Mouse (Mus musculus): ENCODE measurements around the gene Zbtb38. TPM values are rescaled to one million over a fixed set of nuclear protein-coding genes. Genes with fewer than 3 reads are reported as not detected.

The Zbtb38 gene
- total RNA-seq, 2 experiments from 2014 or later = 35.7 to 37.8 TPM

DNA sequence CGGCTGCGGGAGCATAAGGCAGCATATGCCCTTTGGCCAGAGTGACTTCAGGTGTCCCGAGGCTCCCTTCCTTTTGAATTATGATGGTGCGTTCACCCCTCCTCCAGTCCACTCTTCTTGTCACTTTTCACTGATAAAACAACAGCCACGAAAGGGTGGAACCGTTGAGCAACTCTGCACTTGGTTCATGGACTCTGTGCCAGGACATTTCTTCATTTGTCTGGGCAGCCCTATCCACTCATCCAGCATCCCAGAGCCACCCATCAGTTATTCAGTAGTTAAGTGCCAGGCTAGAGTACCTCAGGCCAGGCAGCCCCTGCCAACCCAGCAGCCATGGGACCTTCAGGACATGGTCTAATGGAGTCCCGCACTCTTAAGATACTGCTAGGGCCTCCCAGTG is 114.1 kb downstream of the Zbtb38 start:
- peak; percentile 17 for DNase-seq

DNA sequence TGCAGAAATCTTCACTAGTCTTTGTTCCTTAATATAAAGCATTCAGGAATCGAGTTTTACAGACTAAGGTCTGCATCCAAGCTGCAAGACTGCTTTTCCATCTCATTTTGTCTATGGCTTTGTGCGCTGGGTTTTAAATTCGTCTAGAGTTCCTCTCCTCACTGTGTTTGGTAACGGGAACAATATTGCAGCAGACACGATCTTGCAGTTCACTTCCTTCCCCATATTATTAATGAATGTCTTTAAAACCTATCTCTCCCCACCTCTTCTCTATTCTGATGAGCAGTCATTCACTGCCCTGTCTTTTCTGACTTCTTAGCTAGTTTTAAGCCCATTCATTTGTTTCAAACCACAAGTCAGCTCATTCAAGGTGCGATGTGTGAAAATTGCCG is 115.5 kb downstream of the Zbtb38 start:
- no peak for DNase-seq

DNA sequence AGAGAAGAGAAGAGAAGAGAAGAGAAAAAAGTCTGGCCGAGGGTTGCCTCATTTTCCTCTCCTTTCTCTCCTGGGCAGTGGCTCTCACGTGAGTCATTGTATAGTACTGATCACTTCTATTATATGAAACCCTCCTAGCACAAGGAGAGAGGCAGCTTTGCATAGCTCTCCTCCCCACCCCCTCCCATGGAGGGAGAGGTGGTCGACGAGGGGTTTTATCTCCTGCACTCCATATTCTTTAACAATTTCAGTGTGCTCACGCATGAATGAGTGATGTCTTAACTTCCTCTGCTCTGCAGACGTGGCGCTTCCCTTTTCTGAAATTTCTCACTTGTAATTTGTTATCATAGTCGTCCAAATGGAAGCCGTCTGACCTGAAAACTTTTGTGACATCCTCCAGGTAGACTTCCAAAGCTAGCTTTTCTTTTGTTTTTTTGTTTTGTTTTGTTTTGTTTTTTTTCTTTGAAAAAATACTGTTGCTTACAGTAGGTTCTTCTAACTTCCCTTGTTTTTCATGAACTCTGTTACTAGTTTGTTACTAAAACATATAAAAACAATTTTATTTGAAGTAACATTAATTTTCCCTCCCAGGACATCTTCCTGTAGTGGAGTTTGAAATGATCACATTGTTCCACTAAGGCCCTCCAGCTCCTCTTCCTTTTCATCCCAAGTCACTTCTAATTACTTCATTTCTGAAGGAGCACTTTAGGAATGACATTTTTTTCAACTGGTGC is 116.0 kb downstream of the Zbtb38 start:
- DNase-seq = no peak

DNA sequence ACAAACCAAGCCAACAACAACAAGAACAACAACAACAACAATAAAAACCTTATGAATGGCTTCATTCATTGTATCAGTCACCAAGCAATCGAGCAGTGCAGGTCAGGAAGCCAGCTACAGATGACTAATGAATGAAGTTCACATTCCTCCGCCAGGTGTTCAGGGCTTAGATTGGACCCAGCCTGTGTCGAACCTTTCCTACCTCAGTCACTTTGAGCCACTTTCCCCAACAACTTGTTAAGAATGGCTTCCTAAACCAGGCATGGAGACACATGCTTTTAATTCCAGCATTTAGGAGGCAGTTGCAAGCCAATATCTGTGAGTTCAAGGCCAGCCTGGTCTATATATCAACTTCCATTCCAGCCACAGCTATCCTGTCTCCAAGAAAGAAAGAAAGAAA is 116.7 kb downstream of the Zbtb38 start:
- DNase-seq = no peak

DNA sequence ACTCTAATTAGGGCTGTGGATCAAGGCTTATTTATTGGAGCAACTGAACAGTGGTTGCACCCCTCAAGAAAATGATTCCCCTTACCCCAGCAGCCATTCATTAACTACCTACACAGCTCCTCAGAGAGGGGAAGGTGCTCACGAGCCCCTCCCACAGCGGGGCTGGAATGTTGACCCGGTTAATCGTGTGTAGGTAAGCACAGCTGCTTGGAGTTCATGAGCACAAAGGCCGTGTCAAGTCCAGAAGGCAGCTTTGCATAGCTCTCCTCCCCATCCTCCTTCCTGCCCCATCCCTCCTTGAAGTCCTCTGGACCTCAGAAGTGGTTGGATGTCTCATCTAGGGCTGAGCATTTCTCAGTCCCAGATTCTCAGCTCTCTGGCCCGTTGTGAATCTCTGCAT is 117.5 kb downstream of the Zbtb38 start:
- DNase-seq = no peak

DNA sequence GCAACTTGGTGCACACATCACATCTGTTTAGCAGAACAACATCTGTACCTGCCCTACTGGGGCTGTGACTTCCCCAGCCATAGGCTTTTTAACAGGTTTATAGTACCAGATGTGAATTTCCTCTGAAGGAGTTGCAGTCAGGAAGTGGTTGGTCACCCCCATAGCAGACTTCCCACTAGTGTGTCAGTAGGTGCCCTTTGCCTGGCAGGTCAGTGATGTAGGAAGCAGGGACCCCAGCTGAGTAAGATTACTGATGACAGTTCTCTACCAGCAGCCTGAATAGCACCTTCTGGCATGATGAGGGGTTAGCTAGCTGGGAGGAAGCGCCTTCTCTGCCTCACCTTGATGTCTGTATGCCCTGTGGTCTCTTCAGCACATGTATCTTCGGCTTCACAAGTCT is 118.9 kb downstream of the Zbtb38 start:
- DNase-seq = no peak

Other genes with a start within 250 kb of the Zbtb38 start
- under 1 TPM in 1 of 2 experiments, not detected in 1; 0.15 TPM for gene Gm28729, start 227.6 kb downstream of the Zbtb38 start, total RNA-seq (2021)
- gene Rasa2, start 121.2 kb downstream of the Zbtb38 start, total RNA-seq (2021) = 10 to 100 TPM; 10.7 to 11.9 TPM
- 10 to 100 TPM in 1 of 2 experiments, 1 to 10 TPM in 1; 8.8 to 11.0 TPM for gene Pxylp1, start 139.8 kb upstream of the Zbtb38 start, total RNA-seq (2021)